Mouse (Mus musculus): Measurements from ENCODE around the gene Jmjd1c. TPM values are rescaled to one million over a fixed set of nuclear protein-coding genes. Genes with fewer than 3 reads are reported as not detected.

Gene Jmjd1c
- polyA plus RNA-seq, 1 experiment from 2014 or later, result 42.4 TPM

DNA sequence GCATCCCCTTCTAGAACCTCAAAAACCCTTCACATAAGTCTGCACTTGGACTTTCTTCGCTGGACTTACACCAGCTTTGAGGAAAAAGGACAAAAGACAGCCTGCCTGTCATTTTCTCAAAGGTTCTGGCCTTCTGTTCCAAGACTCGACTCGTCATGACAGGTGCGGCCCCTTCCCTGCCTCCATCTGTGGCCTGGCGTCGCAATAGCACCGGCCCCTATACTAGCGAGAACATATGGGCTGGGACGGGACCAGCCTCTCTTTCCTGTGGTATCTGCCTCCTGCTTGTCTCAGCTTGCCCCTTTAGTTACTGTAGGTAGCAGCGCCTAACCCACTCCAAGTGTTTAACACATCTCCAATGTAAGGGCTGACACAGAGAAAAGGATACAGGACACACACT lies 10.8 kb upstream of the Jmjd1c start:
- Histone ChIP-seq H3K9ac (ENCODE audit: low read length) (no peak overlapping the region), H3K9me3 (ENCODE audit: control insufficient read depth, low read length) (no peaks in the 10 kb centered on the region), H3K4me3 (ENCODE audit: control insufficient read depth in 1 of 2, insufficient read depth in 1 of 2, low read depth in 1 of 2, low read length in 2 of 2) (no peak overlapping the region), H3K4me1 (ENCODE audit: control insufficient read depth in 2 of 2, insufficient read depth in 2 of 2, low read length in 2 of 2) (peaks cover 13 to 30% of the 10 kb centered on the region in 2 experiments), H3K4me2 (ENCODE audit: low read length) (no peak overlapping the region), H3K36me3 (ENCODE audit: control insufficient read depth, insufficient read depth, low read length) (no peaks in the 10 kb centered on the region), H3K27ac (replicated peaks in 1 of 2; ENCODE audit: control insufficient read depth in 1 of 2, insufficient read depth in 1 of 2, low read depth in 2 of 2, low read length in 2 of 2) (no peak overlapping the region), H3K27me3 (ENCODE audit: control insufficient read depth, insufficient read depth, low read length) (no peaks in the 10 kb centered on the region)
- no peak for ATAC-seq (ENCODE audit: insufficient number of reproducible peaks, insufficient read depth, low FRiP score, low read depth)
- 90% methylated on average over 10 of the region's 10 CpGs for WGBS

DNA sequence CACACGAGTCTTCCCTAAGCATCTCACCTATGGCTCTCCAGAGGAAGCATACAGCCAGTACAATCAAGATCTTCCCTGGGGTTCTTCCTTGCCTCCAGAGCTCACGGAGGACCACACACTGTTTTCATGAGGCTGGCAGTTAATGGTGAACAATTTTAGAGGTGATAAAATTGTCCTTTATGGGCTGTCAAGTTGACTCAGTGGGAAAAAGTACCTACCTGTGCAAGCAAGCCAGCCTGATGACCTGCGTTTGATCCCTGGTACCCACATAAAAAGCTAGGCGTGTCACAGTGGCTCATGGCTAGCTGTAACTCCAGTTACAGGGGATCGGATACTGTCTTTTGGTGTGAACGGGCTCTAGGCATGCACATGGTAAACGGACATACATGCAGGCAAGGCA lies 10.0 kb upstream of the Jmjd1c start:
- Histone ChIP-seq H3K9me3 (ENCODE audit: control insufficient read depth, low read length) (no peaks in the 10 kb centered on the region), H3K36me3 (ENCODE audit: control insufficient read depth, insufficient read depth, low read length) (no peaks in the 10 kb centered on the region), H3K4me1 (ENCODE audit: control insufficient read depth in 2 of 2, insufficient read depth in 2 of 2, low read length in 2 of 2) (peaks cover 12 to 26% of the 10 kb centered on the region in 2 experiments), H3K4me3 (ENCODE audit: control insufficient read depth in 1 of 2, insufficient read depth in 1 of 2, low read depth in 1 of 2, low read length in 2 of 2) (no peak overlapping the region), H3K4me2 (ENCODE audit: low read length) (no peak overlapping the region), H3K9ac (ENCODE audit: low read length) (no peak overlapping the region), H3K27me3 (ENCODE audit: control insufficient read depth, insufficient read depth, low read length) (no peaks in the 10 kb centered on the region), H3K27ac (replicated peaks in 1 of 2; ENCODE audit: control insufficient read depth in 1 of 2, insufficient read depth in 1 of 2, low read depth in 2 of 2, low read length in 2 of 2) (no peak overlapping the region)
- ATAC-seq (ENCODE audit: insufficient number of reproducible peaks, insufficient read depth, low FRiP score, low read depth), result no peak
- 88% methylated on average over 7 of the region's 7 CpGs for WGBS

DNA sequence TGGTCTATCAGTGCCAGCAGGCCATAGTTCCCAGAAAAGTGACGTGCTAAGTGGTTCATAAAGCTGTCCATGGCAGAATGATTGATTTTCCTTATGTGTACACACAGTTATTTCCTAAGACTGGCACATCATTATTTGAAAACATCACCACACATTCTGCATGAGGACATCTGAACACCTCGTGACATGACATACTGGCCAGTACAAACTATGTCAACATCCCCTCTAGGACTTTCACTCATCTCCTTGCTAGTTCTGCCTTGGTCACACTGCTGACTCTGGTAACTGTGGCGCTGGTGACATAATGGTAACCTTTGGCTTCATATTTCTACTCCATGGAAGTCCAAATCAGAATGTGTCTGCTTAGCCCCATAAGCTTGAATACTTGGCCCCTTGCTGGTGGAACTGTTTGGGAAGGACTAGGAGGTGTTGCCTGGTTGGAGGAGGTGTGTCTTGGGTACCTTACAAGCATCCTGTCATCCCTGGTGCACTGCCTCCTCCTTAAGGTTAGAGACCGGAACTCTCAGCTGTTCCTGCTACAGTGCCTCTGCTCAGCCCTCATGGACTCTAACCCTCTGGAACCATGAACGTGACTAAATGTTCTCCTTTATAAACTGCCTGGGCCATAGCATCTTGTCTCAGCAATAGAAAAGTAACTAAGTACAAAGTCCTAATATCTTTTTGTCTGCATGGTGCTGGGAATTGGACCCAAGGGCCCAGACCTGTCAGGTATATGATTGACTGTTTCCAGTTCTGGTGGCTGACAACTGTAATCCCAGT lies 8.3 kb upstream of the Jmjd1c start:
- H3K4me2 ChIP-seq (ENCODE audit: low read length), result no peak overlapping the region
- H3K9me3 ChIP-seq (ENCODE audit: control insufficient read depth, low read length), result no peaks in the 10 kb centered on the region
- no peak for ATAC-seq (ENCODE audit: insufficient number of reproducible peaks, insufficient read depth, low FRiP score, low read depth)
- no peak overlapping the region for H3K4me3 ChIP-seq (ENCODE audit: control insufficient read depth in 1 of 2, insufficient read depth in 1 of 2, low read depth in 1 of 2, low read length in 2 of 2)
- H3K27ac ChIP-seq (replicated peaks in 1 of 2; ENCODE audit: control insufficient read depth in 1 of 2, insufficient read depth in 1 of 2, low read depth in 2 of 2, low read length in 2 of 2), result no peak overlapping the region
- no peak overlapping the region for H3K9ac ChIP-seq (ENCODE audit: low read length)
- H3K27me3 ChIP-seq (ENCODE audit: control insufficient read depth, insufficient read depth, low read length), result no peaks in the 10 kb centered on the region
- H3K4me1 ChIP-seq (ENCODE audit: control insufficient read depth in 2 of 2, insufficient read depth in 2 of 2, low read length in 2 of 2), result peaks cover 8 to 14% of the 10 kb centered on the region in 2 experiments
- WGBS, result 83% methylated on average over 5 of the region's 5 CpGs
- no peaks in the 10 kb centered on the region for H3K36me3 ChIP-seq (ENCODE audit: control insufficient read depth, insufficient read depth, low read length)

DNA sequence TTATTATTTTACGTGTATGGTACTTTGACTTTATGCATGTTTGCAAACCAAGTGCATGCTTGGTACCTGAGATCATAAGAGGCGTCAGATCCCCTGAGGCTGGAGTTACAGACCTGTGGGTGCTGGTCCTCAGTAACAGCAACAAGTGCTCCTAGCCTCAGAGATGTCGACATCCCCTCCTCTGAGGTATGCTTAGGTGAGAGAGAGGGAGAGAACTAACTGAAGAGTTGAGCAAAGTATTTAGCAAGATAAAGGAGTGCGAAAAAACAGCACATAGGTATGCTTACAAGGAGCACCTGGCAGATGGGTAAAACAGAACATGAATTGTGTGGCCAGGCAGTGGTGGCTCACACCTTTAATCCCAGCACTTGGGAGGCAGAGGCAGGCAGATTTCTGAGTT lies 5.3 kb upstream of the Jmjd1c start:
- 86% methylated on average over 4 of the region's 4 CpGs for WGBS
- Histone ChIP-seq H3K9ac (ENCODE audit: low read length) (no peak overlapping the region), H3K36me3 (ENCODE audit: control insufficient read depth, insufficient read depth, low read length) (no peaks in the 10 kb centered on the region), H3K4me1 (ENCODE audit: control insufficient read depth in 2 of 2, insufficient read depth in 2 of 2, low read length in 2 of 2) (peaks cover 5 to 19% of the 10 kb centered on the region in 2 experiments), H3K4me2 (ENCODE audit: low read length) (no peak overlapping the region), H3K9me3 (ENCODE audit: control insufficient read depth, low read length) (no peaks in the 10 kb centered on the region), H3K4me3 (ENCODE audit: control insufficient read depth in 1 of 2, insufficient read depth in 1 of 2, low read depth in 1 of 2, low read length in 2 of 2) (no peak overlapping the region), H3K27me3 (ENCODE audit: control insufficient read depth, insufficient read depth, low read length) (no peaks in the 10 kb centered on the region), H3K27ac (replicated peaks in 1 of 2; ENCODE audit: control insufficient read depth in 1 of 2, insufficient read depth in 1 of 2, low read depth in 2 of 2, low read length in 2 of 2) (no peak overlapping the region)
- ATAC-seq (ENCODE audit: insufficient number of reproducible peaks, insufficient read depth, low FRiP score, low read depth), result no peak

DNA sequence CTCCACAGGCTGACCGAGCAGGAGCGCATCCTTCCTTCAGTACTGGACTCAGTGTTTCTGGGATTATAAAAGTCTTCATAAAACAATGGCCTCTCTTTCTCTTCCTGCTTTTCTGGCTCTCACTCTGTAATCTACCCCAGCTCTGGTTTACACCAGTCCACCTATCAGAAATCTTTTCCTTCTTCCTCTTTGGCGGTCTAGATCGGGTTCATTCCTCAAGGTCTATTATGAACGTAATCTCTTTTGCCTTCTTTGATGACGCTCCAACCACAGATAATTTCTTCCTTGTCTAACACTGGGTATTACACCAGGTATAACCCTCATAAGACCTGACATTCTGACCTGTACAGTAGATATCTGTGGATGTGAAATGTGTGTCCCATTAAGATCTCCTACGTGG lies 1.0 kb upstream of the Jmjd1c start:
- Histone ChIP-seq H3K27me3 (ENCODE audit: control insufficient read depth, insufficient read depth, low read length) (no peaks in the 10 kb centered on the region), H3K4me1 (ENCODE audit: control insufficient read depth in 2 of 2, insufficient read depth in 2 of 2, low read length in 2 of 2) (peaks cover 10 to 26% of the 10 kb centered on the region in 2 experiments), H3K4me2 (ENCODE audit: low read length) (peak overlapping the region; percentile 72; the same call in 1 of the 2 replicates), H3K36me3 (ENCODE audit: control insufficient read depth, insufficient read depth, low read length) (no peaks in the 10 kb centered on the region), H3K4me3 (ENCODE audit: control insufficient read depth in 1 of 2, insufficient read depth in 1 of 2, low read depth in 1 of 2, low read length in 2 of 2) (no peak overlapping the region), H3K9ac (ENCODE audit: low read length) (no peak overlapping the region), H3K27ac (replicated peaks in 1 of 2; ENCODE audit: control insufficient read depth in 1 of 2, insufficient read depth in 1 of 2, low read depth in 2 of 2, low read length in 2 of 2) (no peak overlapping the region), H3K9me3 (ENCODE audit: control insufficient read depth, low read length) (no peaks in the 10 kb centered on the region)
- WGBS, result 78% methylated on average over 7 of the region's 7 CpGs
- no peak for ATAC-seq (ENCODE audit: insufficient number of reproducible peaks, insufficient read depth, low FRiP score, low read depth)

DNA sequence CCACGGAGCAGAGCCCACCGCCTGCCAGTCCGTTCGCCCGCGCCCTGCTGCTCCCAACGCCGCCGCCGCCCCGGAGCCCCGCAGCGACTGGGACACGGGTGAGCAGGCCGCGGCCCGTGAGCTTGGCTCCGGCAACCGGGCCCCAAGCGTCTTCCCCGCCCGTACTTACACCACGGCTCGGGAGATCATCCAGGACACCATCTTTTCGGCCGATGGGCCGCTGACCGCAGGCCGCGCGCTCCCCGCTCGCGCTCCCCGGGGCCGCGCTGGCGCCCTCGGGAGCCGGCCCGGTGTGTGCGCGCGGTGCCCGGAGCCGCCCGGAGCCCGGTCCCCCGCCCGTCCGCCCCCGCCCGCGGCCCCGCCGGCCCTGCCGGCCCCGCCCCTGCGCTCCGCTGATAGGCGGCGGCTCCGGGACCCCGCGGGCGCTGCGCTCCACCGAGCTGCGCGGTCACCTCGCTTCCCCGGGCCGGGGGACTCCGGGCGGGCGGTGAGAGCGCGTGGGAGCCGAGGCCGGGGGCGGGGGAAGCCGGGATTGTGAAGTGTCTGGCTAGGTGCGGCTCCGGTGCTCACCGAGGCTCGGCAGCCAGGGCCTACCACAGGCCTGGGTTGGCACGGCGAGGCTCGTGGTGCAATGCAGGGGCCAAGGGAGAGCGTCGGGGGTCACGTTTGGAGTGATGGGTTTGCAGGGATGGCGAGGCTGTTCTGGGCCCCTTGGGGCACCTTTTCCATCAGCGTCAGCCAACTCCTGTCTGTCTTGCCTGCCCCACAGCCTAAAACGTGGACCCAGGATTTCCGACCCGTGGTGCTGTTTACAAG lies 904 bp downstream of the Jmjd1c start, which contains the start of gene Reep3:
Gene Reep3, minus strand, starts transcription at position 325 of the 816 bp plus-strand sequence.
- no peaks in the 10 kb centered on the region for H3K27me3 ChIP-seq (ENCODE audit: control insufficient read depth, insufficient read depth, low read length)
- WGBS, result under 1% methylated on average over 72 of the region's 97 CpGs
- peaks cover 18 to 44% of the 10 kb centered on the region in 2 experiments for H3K4me1 ChIP-seq (ENCODE audit: control insufficient read depth in 2 of 2, insufficient read depth in 2 of 2, low read length in 2 of 2)
- 0 out of 2 replicates have a peak, but pooled peaks cover 4% of the 10 kb centered on the region for H3K36me3 ChIP-seq (ENCODE audit: control insufficient read depth, insufficient read depth, low read length)
- no peaks in the 10 kb centered on the region for H3K9me3 ChIP-seq (ENCODE audit: control insufficient read depth, low read length)
- H3K4me3 ChIP-seq (ENCODE audit: control insufficient read depth in 1 of 2, insufficient read depth in 1 of 2, low read depth in 1 of 2, low read length in 2 of 2), result peak within 1 kb of the TSS; percentile 90 to 98
- peak within 1 kb of the TSS; percentile 99 for H3K9ac ChIP-seq (ENCODE audit: low read length)
- ATAC-seq (ENCODE audit: insufficient number of reproducible peaks, insufficient read depth, low FRiP score, low read depth), result peak; percentile 80
- peak within 1 kb of the TSS; percentile 98 to 99 for H3K27ac ChIP-seq (replicated peaks in 1 of 2; ENCODE audit: control insufficient read depth in 1 of 2, insufficient read depth in 1 of 2, low read depth in 2 of 2, low read length in 2 of 2)
- peak within 1 kb of the TSS; percentile 72 for H3K4me2 ChIP-seq (ENCODE audit: low read length)

DNA sequence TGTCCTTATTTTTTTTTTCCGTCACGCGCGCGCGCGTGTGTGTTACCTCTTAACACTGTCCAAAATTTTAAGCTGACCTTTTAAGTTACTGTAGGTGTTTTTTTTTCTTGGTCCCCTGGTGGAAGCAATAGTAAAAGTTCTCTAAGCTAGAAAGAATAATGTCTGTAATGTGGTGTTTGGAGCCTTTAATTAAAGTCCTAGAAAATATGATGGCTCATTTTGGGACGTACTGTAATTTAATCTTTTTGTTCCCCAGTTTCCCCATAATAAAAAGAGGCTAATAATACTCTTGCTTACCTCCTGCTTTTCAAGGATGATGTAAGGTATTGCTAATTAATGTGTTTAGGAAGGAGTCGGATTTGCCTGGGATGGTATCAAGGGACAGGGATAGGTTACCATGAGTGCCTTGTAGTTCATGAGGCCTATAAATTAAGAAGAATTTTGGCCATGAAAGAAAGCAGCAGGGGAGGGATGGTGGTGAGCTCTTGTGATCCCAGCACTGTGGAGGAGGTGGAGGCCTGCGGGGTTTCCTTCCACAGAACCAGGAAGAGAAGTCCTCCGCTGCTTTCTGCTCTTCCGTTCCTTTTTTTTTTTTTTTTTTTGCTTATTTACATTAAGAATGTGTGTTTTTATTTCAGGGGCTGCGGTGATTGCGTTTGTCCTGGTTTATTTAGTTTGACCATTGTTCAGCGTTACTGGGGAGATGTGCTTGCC lies 1.7 kb downstream of the Jmjd1c start:
- WGBS, result 4% methylated on average over 15 of the region's 15 CpGs
- Histone ChIP-seq H3K9me3 (ENCODE audit: control insufficient read depth, low read length) (no peaks in the 10 kb centered on the region), H3K4me1 (ENCODE audit: control insufficient read depth in 2 of 2, insufficient read depth in 2 of 2, low read length in 2 of 2) (peaks cover 24 to 51% of the 10 kb centered on the region in 2 experiments)

More for the DNA sequence above, 1.7 kb downstream of the Jmjd1c start:
- Histone ChIP-seq H3K36me3 (ENCODE audit: control insufficient read depth, insufficient read depth, low read length) (0 out of 2 replicates have a peak, but pooled peaks cover 4% of the 10 kb centered on the region), H3K9ac (ENCODE audit: low read length) (peak overlapping the region; percentile 99), H3K4me2 (ENCODE audit: low read length) (peak overlapping the region; percentile 72), H3K4me3 (ENCODE audit: control insufficient read depth in 1 of 2, insufficient read depth in 1 of 2, low read depth in 1 of 2, low read length in 2 of 2) (peak overlapping the region; percentile 90 to 98), H3K27me3 (ENCODE audit: control insufficient read depth, insufficient read depth, low read length) (no peaks in the 10 kb centered on the region), H3K27ac (replicated peaks in 1 of 2; ENCODE audit: control insufficient read depth in 1 of 2, insufficient read depth in 1 of 2, low read depth in 2 of 2, low read length in 2 of 2) (peak overlapping the region; percentile 78 to 99)
- no peak for ATAC-seq (ENCODE audit: insufficient number of reproducible peaks, insufficient read depth, low FRiP score, low read depth)

Measured in heart, embryonic 14.5 days (tissue).